ENCODE assay signal across 16 mouse cellular contexts in genomic region chr8:119627613-119628359, GRCm38 (mm10). TPM values are rescaled to one million over a fixed set of nuclear protein-coding genes. Genes with fewer than 3 reads are reported as not detected.
DNase-seq lines count a peak whose midpoint lies in the region; ATAC-seq lines count a peak whose summit lies in the region.
"Had no signal": no experiment of that assay in that cellular context is flagged by ENCODE, and none has a peak within 500 bp of the region (broad histone marks: within the 10 kb centered on the region; RNA-seq: fewer than 3 reads in every experiment).

No protein-coding gene starts in this region.

- H3K9ac ChIP-seq in liver, embryonic 11.5 days (ENCODE audit: low read depth, low read length) = no peak overlapping the region
- H3K9ac ChIP-seq in liver, embryonic 15.5 days = no peak overlapping the region
- H3K9ac ChIP-seq in kidney, embryonic 14.5 days (ENCODE audit: low read depth, low read length) = no peak overlapping the region
- H3K9ac ChIP-seq: hindbrain, embryonic 15.5 days; limb, embryonic 13.5 days had no signal

- H3K4me3 ChIP-seq in liver, embryonic 11.5 days (ENCODE audit: low read depth, low read length) = no peak overlapping the region
- H3K4me3 ChIP-seq in embryonic facial prominence, embryonic 10.5 days = no peak overlapping the region
- no peak overlapping the region for H3K4me3 ChIP-seq in liver, embryonic 15.5 days (replicated peaks)
- H3K4me3 ChIP-seq in kidney, embryonic 14.5 days (ENCODE audit: low read length) = no peak overlapping the region
- H3K4me3 ChIP-seq: erythroblast, embryonic 14.5 days; hindbrain, embryonic 15.5 days; limb, embryonic 13.5 days had no signal

- H3K9me3 ChIP-seq in liver, embryonic 11.5 days (ENCODE audit: control insufficient read depth, low read length) = no peaks in the 10 kb centered on the region
- no peaks in the 10 kb centered on the region for H3K9me3 ChIP-seq in embryonic facial prominence, embryonic 10.5 days
- no peaks in the 10 kb centered on the region for H3K9me3 ChIP-seq in liver, embryonic 15.5 days (replicated peaks)
- no peaks in the 10 kb centered on the region for H3K9me3 ChIP-seq in kidney, embryonic 14.5 days (ENCODE audit: control insufficient read depth, low read length)
- H3K9me3 ChIP-seq: hindbrain, embryonic 15.5 days; limb, embryonic 13.5 days had no signal

- H3K4me2 ChIP-seq in liver, embryonic 11.5 days = no peak overlapping the region
- H3K4me2 ChIP-seq in liver, embryonic 15.5 days = no peak overlapping the region
- H3K4me2 ChIP-seq in kidney, embryonic 14.5 days (replicated peaks; ENCODE audit: low read depth, low read length) = no peak overlapping the region
- H3K4me2 ChIP-seq: hindbrain, embryonic 15.5 days; limb, embryonic 13.5 days had no signal

- 43% methylated on average over 10 of the region's 10 CpGs for WGBS in liver, embryonic 11.5 days
- 25% methylated on average over 10 of the region's 10 CpGs for WGBS in embryonic facial prominence, embryonic 10.5 days
- WGBS in liver, embryonic 15.5 days (ENCODE audit: insufficient replicate concordance) = 28% methylated on average over 10 of the region's 10 CpGs
- WGBS in kidney, embryonic 14.5 days = 35% methylated on average over 10 of the region's 10 CpGs

- peaks cover 13% of the 10 kb centered on the region for H3K4me1 ChIP-seq in liver, embryonic 11.5 days (replicated peaks; ENCODE audit: control insufficient read depth, insufficient read depth, low read length)
- H3K4me1 ChIP-seq in embryonic facial prominence, embryonic 10.5 days = peaks cover 65% of the 10 kb centered on the region
- H3K4me1 ChIP-seq in liver, embryonic 15.5 days (replicated peaks) = peaks cover 8% of the 10 kb centered on the region
- no peaks in the 10 kb centered on the region for H3K4me1 ChIP-seq in kidney, embryonic 14.5 days (ENCODE audit: control insufficient read depth, insufficient read depth, low read length)
- H3K4me1 ChIP-seq: hindbrain, embryonic 15.5 days had no signal

- no peak for DNase-seq in liver, embryonic 11.5 days (ENCODE audit: low spot score)
- DNase-seq in liver (no peak), ZHBTc4 (ENCODE audit: low read depth, low spot score) (peak; percentile 64)
- DNase-seq in embryonic facial prominence, embryonic 10.5 days (ENCODE audit: low spot score) = peak; percentile 80
- no peak for DNase-seq in left cerebral cortex, adult 18-20 months (ENCODE audit: low spot score in 2 of 2)
- DNase-seq in layer of hippocampus, adult 11-12 months (ENCODE audit: low spot score) = no peak
- DNase-seq: adrenal gland, adult 2 months; cerebellum, postnatal 36 days; layer of hippocampus, postnatal 36 days had no signal

- ATAC-seq in liver, embryonic 11.5 days (replicated peaks; ENCODE audit: low FRiP score) = peak; percentile 58; the same call in 1 of the 2 replicates
- ATAC-seq in liver, embryonic 15.5 days (ENCODE audit: insufficient read depth) = peak; percentile 54; the same call in 1 of the 2 replicates
- no peak for ATAC-seq in kidney, embryonic 14.5 days (ENCODE audit: low FRiP score, low TSS enrichment)
- ATAC-seq: Patski had no signal

- H3K27me3 ChIP-seq in liver, embryonic 11.5 days (replicated peaks; ENCODE audit: control insufficient read depth, insufficient read depth, low read length) = peaks cover 18% of the 10 kb centered on the region
- H3K27me3 ChIP-seq in embryonic facial prominence, embryonic 10.5 days (replicated peaks; ENCODE audit: low read depth, poor library complexity, severe bottlenecking) = peaks cover 39% of the 10 kb centered on the region
- peaks cover 16% of the 10 kb centered on the region for H3K27me3 ChIP-seq in liver, embryonic 15.5 days
- H3K27me3 ChIP-seq in kidney, embryonic 14.5 days (ENCODE audit: control insufficient read depth, insufficient read depth, low read length) = peaks cover 2% of the 10 kb centered on the region; the same call in 1 of the 2 replicates
- H3K27me3 ChIP-seq: hindbrain, embryonic 15.5 days had no signal

- H3K36me3 ChIP-seq in liver, embryonic 11.5 days (ENCODE audit: control insufficient read depth, insufficient read depth, low read length) = no peaks in the 10 kb centered on the region
- H3K36me3 ChIP-seq in embryonic facial prominence, embryonic 10.5 days (replicated peaks) = no peaks in the 10 kb centered on the region
- H3K36me3 ChIP-seq in liver, embryonic 15.5 days (replicated peaks) = no peaks in the 10 kb centered on the region
- H3K36me3 ChIP-seq in kidney, embryonic 14.5 days (ENCODE audit: control insufficient read depth, insufficient read depth, low read length) = no peaks in the 10 kb centered on the region
- H3K36me3 ChIP-seq: hindbrain, embryonic 15.5 days; limb, embryonic 13.5 days had no signal

- no peak overlapping the region for H3K27ac ChIP-seq in liver, embryonic 11.5 days (ENCODE audit: low read depth, low read length)
- H3K27ac ChIP-seq in embryonic facial prominence, embryonic 10.5 days (replicated peaks) = peak overlapping the region; percentile 80
- H3K27ac ChIP-seq in liver, embryonic 15.5 days (replicated peaks) = no peak overlapping the region
- no peak overlapping the region for H3K27ac ChIP-seq in kidney, embryonic 14.5 days (ENCODE audit: low read depth, low read length)
- H3K27ac ChIP-seq: hindbrain, embryonic 15.5 days; limb, embryonic 13.5 days had no signal

RNA-seq across cellular contexts. Expression of gene Kcng4, which starts 7.7 kb away (rescaled TPM):
- not detected in 2 replicates for polyA plus RNA-seq in liver, embryonic 11.5 days (2014; fragmentation: Nextera tagmentation; extraction: Ambion mirVana)
- polyA plus RNA-seq in embryonic facial prominence, embryonic 10.5 days (2016; fragmentation: Nextera tagmentation; extraction: Ambion mirVana) = 0.22 and 0.47 TPM in 2 replicates
- not detected in 2 replicates for polyA plus RNA-seq in liver, embryonic 15.5 days (2015; fragmentation: Nextera tagmentation; extraction: Ambion mirVana)
- 1 to 10 TPM; 2.1 to 2.9 TPM for total RNA-seq in left cerebral cortex, adult 18-20 months (2021)
- polyA plus RNA-seq in kidney, embryonic 14.5 days (2014; fragmentation: Nextera tagmentation; extraction: Ambion mirVana) = 0.22 TPM in 1 of 2 replicates, not detected in the other
- polyA plus RNA-seq: erythroblast, embryonic 14.5 days; limb, embryonic 13.5 days had no signal

RNA-seq across cellular contexts. Expression of gene Adad2, which starts 15.2 kb away (rescaled TPM):
- polyA plus RNA-seq in liver, embryonic 11.5 days (2014; fragmentation: Nextera tagmentation; extraction: Ambion mirVana) = not detected in 2 replicates
- polyA plus RNA-seq in embryonic facial prominence, embryonic 10.5 days (2016; fragmentation: Nextera tagmentation; extraction: Ambion mirVana) = 0.27 TPM in 1 of 2 replicates, not detected in the other
- polyA plus RNA-seq in liver, embryonic 15.5 days (2015; fragmentation: Nextera tagmentation; extraction: Ambion mirVana) = not detected in 2 replicates
- total RNA-seq in left cerebral cortex, adult 18-20 months (2021) = under 1 TPM; 0.37 to 0.45 TPM
- 0.29 TPM in 1 of 2 replicates, not detected in the other for polyA plus RNA-seq in kidney, embryonic 14.5 days (2014; fragmentation: Nextera tagmentation; extraction: Ambion mirVana)
- total RNA-seq: adrenal gland, adult 2 months had no signal
- polyA plus RNA-seq: adrenal gland, adult 2 months; erythroblast, embryonic 14.5 days; Patski; stomach, embryonic 14.5 days had no signal

RNA-seq across cellular contexts. Expression of gene Taf1c, which starts 22.8 kb away (rescaled TPM):
- polyA plus RNA-seq in liver, embryonic 11.5 days (2014; fragmentation: Nextera tagmentation; extraction: Ambion mirVana) = 13.9 and 16.5 TPM in 2 replicates
- polyA plus RNA-seq in embryonic facial prominence, embryonic 10.5 days (2016; fragmentation: Nextera tagmentation; extraction: Ambion mirVana) = 15.7 and 17.8 TPM in 2 replicates
- 5.4 and 7.4 TPM in 2 replicates for polyA plus RNA-seq in liver, embryonic 15.5 days (2015; fragmentation: Nextera tagmentation; extraction: Ambion mirVana)
- 10 to 100 TPM; 10.7 to 12.3 TPM for total RNA-seq in left cerebral cortex, adult 18-20 months (2021)
- polyA plus RNA-seq in kidney, embryonic 14.5 days (2014; fragmentation: Nextera tagmentation; extraction: Ambion mirVana) = 9.7 and 13.0 TPM in 2 replicates

RNA-seq across cellular contexts. Expression of gene Wfdc1, which starts 38.4 kb away (rescaled TPM):
- 0.22 and 0.36 TPM in 2 replicates for polyA plus RNA-seq in liver, embryonic 11.5 days (2014; fragmentation: Nextera tagmentation; extraction: Ambion mirVana)
- 3.8 and 4.5 TPM in 2 replicates for polyA plus RNA-seq in embryonic facial prominence, embryonic 10.5 days (2016; fragmentation: Nextera tagmentation; extraction: Ambion mirVana)
- polyA plus RNA-seq in liver, embryonic 15.5 days (2015; fragmentation: Nextera tagmentation; extraction: Ambion mirVana) = 2.2 and 2.5 TPM in 2 replicates
- 1 to 10 TPM; 8.3 to 10.0 TPM for total RNA-seq in left cerebral cortex, adult 18-20 months (2021)
- 1.8 and 1.9 TPM in 2 replicates for polyA plus RNA-seq in kidney, embryonic 14.5 days (2014; fragmentation: Nextera tagmentation; extraction: Ambion mirVana)
- polyA plus RNA-seq: erythroblast, embryonic 14.5 days; Patski had no signal

RNA-seq across cellular contexts. Expression of gene Dnaaf1, which starts 52.8 kb away (rescaled TPM):
- polyA plus RNA-seq in liver, embryonic 11.5 days (2014; fragmentation: Nextera tagmentation; extraction: Ambion mirVana) = 0.11 and 0.23 TPM in 2 replicates
- polyA plus RNA-seq in embryonic facial prominence, embryonic 10.5 days (2016; fragmentation: Nextera tagmentation; extraction: Ambion mirVana) = 0.11 and 0.15 TPM in 2 replicates
- polyA plus RNA-seq in liver, embryonic 15.5 days (2015; fragmentation: Nextera tagmentation; extraction: Ambion mirVana) = 0.05 and 0.08 TPM in 2 replicates
- total RNA-seq in left cerebral cortex, adult 18-20 months (2021) = under 1 TPM; 0.19 to 0.21 TPM
- polyA plus RNA-seq in kidney, embryonic 14.5 days (2014; fragmentation: Nextera tagmentation; extraction: Ambion mirVana) = 0.11 and 0.37 TPM in 2 replicates
- polyA plus RNA-seq: adrenal gland, adult 2 months; erythroblast, embryonic 14.5 days had no signal

Comparison
In these comparisons a context has a peak if more than half of its experiments do, and no peak if none do; other contexts are left out.
1. DNase-seq: peak in ZHBTc4 (single experiment) and embryonic facial prominence, embryonic 10.5 days (single experiment); none in liver, embryonic 11.5 days (single experiment), liver (single experiment), left cerebral cortex, adult 18-20 months (0 of 2) and layer of hippocampus, adult 11-12 months (single experiment).